In the genomic region with DNA sequence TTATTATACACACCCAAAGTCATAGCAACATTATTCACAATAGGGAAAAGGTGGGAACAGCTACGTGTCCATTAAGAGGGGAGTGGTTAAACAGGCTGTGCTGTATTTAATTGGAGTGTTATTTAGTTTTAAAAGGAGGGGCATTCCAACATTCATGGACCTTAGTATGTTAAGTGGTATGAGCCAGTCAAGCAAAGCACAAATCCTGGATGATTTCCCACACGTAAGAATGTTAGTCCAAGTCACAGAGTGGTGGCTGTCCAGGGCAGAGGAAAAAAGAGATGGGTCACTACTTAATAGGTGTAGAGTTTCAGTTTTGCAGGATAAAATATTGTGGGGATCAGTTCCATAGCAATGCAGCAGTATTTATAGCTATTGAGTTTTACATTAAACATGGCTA, we compare ENCODE assay signal across 27 mouse cellular contexts. TPM values are rescaled to one million over a fixed set of nuclear protein-coding genes. Genes with fewer than 3 reads are reported as not detected.
DNase-seq lines count a peak whose midpoint lies in the region; ATAC-seq and TF ChIP-seq lines count a peak whose summit lies in the region.
"Had no signal": no experiment of that assay in that cellular context is flagged by ENCODE, and none has a peak within 500 bp of the region (broad histone marks: within the 10 kb centered on the region; RNA-seq: fewer than 3 reads in every experiment).

No protein-coding gene starts in this region.

- no peak overlapping the region for H3K4me3 ChIP-seq in lung, embryonic 16.5 days (ENCODE audit: low read length)
- H3K4me3 ChIP-seq in lung, postnatal 0 days (ENCODE audit: low read depth, low read length) = no peak overlapping the region

- H3K9ac ChIP-seq in lung, embryonic 16.5 days (ENCODE audit: low read length) = no peak overlapping the region
- no peak overlapping the region for H3K9ac ChIP-seq in lung, postnatal 0 days (replicated peaks; ENCODE audit: low read depth)

- peak; percentile 27 for DNase-seq in heart, adult 11 months
- no peak for DNase-seq in heart, adult 8-10 months (ENCODE audit: low spot score)
- no peak for DNase-seq in lung, adult 18-20 months
- peak; percentile 43 for DNase-seq in lung, postnatal 0 days (ENCODE audit: low spot score)
- no peak for DNase-seq in lung, postnatal 4 days
- DNase-seq: adrenal gland, adult 2 months; adrenal gland, adult 8-10 months; adrenal gland, postnatal 10 days; adrenal gland, postnatal 14 days; adrenal gland, postnatal 25 days; adrenal gland, postnatal 36 days; B cell, adult 2 months; cerebellum, adult 11 months; cerebellum, adult 11-12 months; cerebellum, adult 18-20 months had no signal

- peak; percentile 23; the same call in 1 of the 2 replicates for TF ChIP-seq EP300 in lung, postnatal 0 days (IDR thresholded peaks at IDR 0.05)

- WGBS in lung, embryonic 16.5 days = 28% methylated on average over 2 of the region's 2 CpGs
- 44% methylated on average over 2 of the region's 2 CpGs for WGBS in lung, postnatal 0 days

- H3K9me3 ChIP-seq in lung, embryonic 16.5 days (ENCODE audit: control insufficient read depth, low read length) = no peaks in the 10 kb centered on the region
- H3K9me3 ChIP-seq in lung, postnatal 0 days (ENCODE audit: low read length) = no peaks in the 10 kb centered on the region
- H3K9me3 ChIP-seq: G1E had no signal

- no peak overlapping the region for H3K27ac ChIP-seq in lung, embryonic 16.5 days (ENCODE audit: low read length)
- H3K27ac ChIP-seq in lung, postnatal 0 days (ENCODE audit: low read length) = 0 out of 2 replicates have a peak overlapping the region, but pooled peaks have one; percentile 0

- ATAC-seq in lung, embryonic 16.5 days (ENCODE audit: low read depth) = peak; percentile 65; the same call in 1 of the 2 replicates
- ATAC-seq in lung, postnatal 0 days = peak; percentile 67
- ATAC-seq: activated CD4-positive, CD25-positive, alpha-beta regulatory T cell, adult 4 months; CD4-positive, CD25-positive, alpha-beta regulatory T cell, adult 4 months; Patski had no signal

- TF ChIP-seq CTCF in lung, postnatal 0 days (IDR thresholded peaks at IDR 0.05) = no peak

- no peak overlapping the region for H3K4me2 ChIP-seq in lung, embryonic 16.5 days (ENCODE audit: low read depth, low read length)
- H3K4me2 ChIP-seq in lung, postnatal 0 days (replicated peaks; ENCODE audit: low read depth, low read length) = no peak overlapping the region

- H3K36me3 ChIP-seq in lung, embryonic 16.5 days (ENCODE audit: control insufficient read depth, insufficient read depth, low read length) = no peaks in the 10 kb centered on the region
- no peaks in the 10 kb centered on the region for H3K36me3 ChIP-seq in lung, postnatal 0 days (ENCODE audit: insufficient read depth, low read length)
- H3K36me3 ChIP-seq: G1E had no signal

- no peaks in the 10 kb centered on the region for H3K4me1 ChIP-seq in lung, embryonic 16.5 days (replicated peaks; ENCODE audit: control insufficient read depth, insufficient read depth, low read length)
- no peaks in the 10 kb centered on the region; the same call in 1 of the 2 replicates for H3K4me1 ChIP-seq in lung, postnatal 0 days (ENCODE audit: insufficient read depth, low read depth, low read length)

- H3K27me3 ChIP-seq in lung, embryonic 16.5 days (ENCODE audit: control insufficient read depth, insufficient read depth, low read depth, low read length) = no peaks in the 10 kb centered on the region
- H3K27me3 ChIP-seq in lung, postnatal 0 days (replicated peaks; ENCODE audit: insufficient read depth, low read length) = no peaks in the 10 kb centered on the region
- H3K27me3 ChIP-seq: CH12.LX, Patski had no signal

RNA-seq across cellular contexts. Expression of a gene that starts 20.0 kb away (rescaled TPM):
- total RNA-seq in heart, adult 8-10 months (2022) = 1 to 10 TPM; 4.6 to 6.7 (median 5.6) TPM
- polyA plus RNA-seq in lung, embryonic 16.5 days (2015; fragmentation: Nextera tagmentation; extraction: Ambion mirVana) = 21.7 and 24.4 TPM in 2 replicates
- polyA plus RNA-seq in lung, postnatal 0 days (2015; fragmentation: Nextera tagmentation; extraction: Ambion mirVana) = 42.9 and 53.0 TPM in 2 replicates
- total RNA-seq: MEL had no signal
- polyA plus RNA-seq: G1E had no signal

RNA-seq across cellular contexts. Expression of a gene that starts 36.6 kb away (rescaled TPM):
- total RNA-seq in heart, adult 8-10 months (2022) = 1 to 10 TPM; 5.5 to 6.9 (median 5.9) TPM
- polyA plus RNA-seq in lung, embryonic 16.5 days (2015; fragmentation: Nextera tagmentation; extraction: Ambion mirVana) = 26.4 and 28.6 TPM in 2 replicates
- 8.4 and 8.7 TPM in 2 replicates for polyA plus RNA-seq in lung, postnatal 0 days (2015; fragmentation: Nextera tagmentation; extraction: Ambion mirVana)

RNA-seq across cellular contexts. Expression of a gene that starts 36.6 kb away (rescaled TPM):
- 10 to 100 TPM; 34.2 to 49.4 (median 44.5) TPM for total RNA-seq in heart, adult 8-10 months (2022)
- 16.8 and 17.2 TPM in 2 replicates for polyA plus RNA-seq in lung, embryonic 16.5 days (2015; fragmentation: Nextera tagmentation; extraction: Ambion mirVana)
- 22.1 and 24.2 TPM in 2 replicates for polyA plus RNA-seq in lung, postnatal 0 days (2015; fragmentation: Nextera tagmentation; extraction: Ambion mirVana)

RNA-seq across cellular contexts. Expression of a gene that starts 53.5 kb away (rescaled TPM):
- total RNA-seq in heart, adult 8-10 months (2022) = not detected
- not detected in 2 replicates for polyA plus RNA-seq in lung, embryonic 16.5 days (2015; fragmentation: Nextera tagmentation; extraction: Ambion mirVana)
- 0.38 TPM in 1 of 2 replicates, not detected in the other for polyA plus RNA-seq in lung, postnatal 0 days (2015; fragmentation: Nextera tagmentation; extraction: Ambion mirVana)
- total RNA-seq: adrenal gland, adult 18-20 months; adrenal gland, adult 2 months; adrenal gland, adult 8-10 months; adrenal gland, postnatal 10 days; adrenal gland, postnatal 14 days; adrenal gland, postnatal 25 days; adrenal gland, postnatal 36 days; adrenal gland, postnatal 4 days; CH12.LX; ES-E14; G1E; MEL had no signal
- polyA plus RNA-seq: activated CD4-positive, CD25-positive, alpha-beta regulatory T cell, adult 4 months; adrenal gland, adult 2 months; brain, embryonic 14.5 days; C2C12; CD4-positive, CD25-positive, alpha-beta regulatory T cell, adult 4 months; G1E; Patski had no signal

Comparison
In these comparisons a context has a peak if more than half of its experiments do, and no peak if none do; other contexts are left out.
1. DNase-seq: peak in heart, adult 11 months (single experiment) and lung, postnatal 0 days (single experiment); none in heart, adult 8-10 months (single experiment), lung, adult 18-20 months (0 of 2) and lung, postnatal 4 days (0 of 2).